In genomic region chr14:120003661-120004060, GRCm38 (mm10) we compare ENCODE assay signal across 31 mouse cellular contexts. TPM values are rescaled to one million over a fixed set of nuclear protein-coding genes. Genes with fewer than 3 reads are reported as not detected.
"Had no signal": no experiment of that assay in that cellular context is flagged by ENCODE, and none has a peak within 500 bp of the region (broad histone marks: within the 10 kb centered on the region; RNA-seq: fewer than 3 reads in every experiment).

No protein-coding gene starts in this region.

- H3K27me3 ChIP-seq: embryonic facial prominence, embryonic 12.5 days; embryonic facial prominence, embryonic 13.5 days; embryonic facial prominence, embryonic 15.5 days; forebrain, embryonic 12.5 days; forebrain, embryonic 13.5 days; forebrain, embryonic 15.5 days had no signal

- H3K36me3 ChIP-seq: embryonic facial prominence, embryonic 10.5 days; embryonic facial prominence, embryonic 12.5 days; embryonic facial prominence, embryonic 13.5 days; embryonic facial prominence, embryonic 15.5 days; forebrain, embryonic 10.5 days; forebrain, embryonic 12.5 days; forebrain, embryonic 15.5 days had no signal

- H3K27ac ChIP-seq: embryonic facial prominence, embryonic 10.5 days; embryonic facial prominence, embryonic 12.5 days; embryonic facial prominence, embryonic 13.5 days; embryonic facial prominence, embryonic 15.5 days; forebrain, embryonic 10.5 days; forebrain, embryonic 12.5 days; forebrain, embryonic 13.5 days; forebrain, embryonic 15.5 days; gastrocnemius, adult 2 months had no signal

- ATAC-seq: forebrain, embryonic 13.5 days; forebrain, embryonic 14.5 days; forebrain, embryonic 15.5 days; forebrain, embryonic 16.5 days; forebrain, postnatal 0 days had no signal

- H3K9me3 ChIP-seq: embryonic facial prominence, embryonic 10.5 days; embryonic facial prominence, embryonic 12.5 days; embryonic facial prominence, embryonic 13.5 days; embryonic facial prominence, embryonic 15.5 days; forebrain, embryonic 10.5 days; forebrain, embryonic 12.5 days; forebrain, embryonic 13.5 days; forebrain, embryonic 15.5 days had no signal

- DNase-seq: cerebellum, adult 18-20 months; cerebellum, adult 2 months; cerebellum, adult 8-10 months; cerebellum, adult 9-10 months; cerebellum, adult 9-11 months; cerebellum, postnatal 10 days; cerebellum, postnatal 14 days; cerebellum, postnatal 25 days; cerebellum, postnatal 36 days; embryo, embryonic 11 days; forebrain, postnatal 0 days; gastrocnemius, adult 2 months; gastrocnemius, postnatal 10 days; gastrocnemius, postnatal 14 days; gastrocnemius, postnatal 25 days; gastrocnemius, postnatal 36 days; heart, adult 11 months had no signal

- H3K4me2 ChIP-seq: embryonic facial prominence, embryonic 12.5 days; embryonic facial prominence, embryonic 13.5 days; embryonic facial prominence, embryonic 15.5 days; forebrain, embryonic 12.5 days; forebrain, embryonic 13.5 days; forebrain, embryonic 15.5 days had no signal

- H3K4me3 ChIP-seq: embryonic facial prominence, embryonic 10.5 days; embryonic facial prominence, embryonic 12.5 days; embryonic facial prominence, embryonic 13.5 days; embryonic facial prominence, embryonic 15.5 days; erythroblast, embryonic 14.5 days; forebrain, embryonic 10.5 days; forebrain, embryonic 12.5 days; forebrain, embryonic 13.5 days; forebrain, embryonic 15.5 days; gastrocnemius, adult 2 months had no signal

- H3K9ac ChIP-seq: embryonic facial prominence, embryonic 12.5 days; embryonic facial prominence, embryonic 13.5 days; embryonic facial prominence, embryonic 15.5 days; forebrain, embryonic 12.5 days; forebrain, embryonic 13.5 days; forebrain, embryonic 15.5 days; forebrain, postnatal 0 days had no signal

- H3K4me1 ChIP-seq: embryonic facial prominence, embryonic 10.5 days; embryonic facial prominence, embryonic 12.5 days; embryonic facial prominence, embryonic 13.5 days; embryonic facial prominence, embryonic 15.5 days; forebrain, embryonic 10.5 days; forebrain, embryonic 12.5 days; forebrain, embryonic 13.5 days; forebrain, embryonic 15.5 days had no signal

RNA-seq across cellular contexts. Expression of gene Oxgr1, which starts 38.6 kb away (rescaled TPM):
- polyA plus RNA-seq: embryonic facial prominence, embryonic 10.5 days; embryonic facial prominence, embryonic 11.5 days; embryonic facial prominence, embryonic 12.5 days; embryonic facial prominence, embryonic 13.5 days; embryonic facial prominence, embryonic 14.5 days; embryonic facial prominence, embryonic 15.5 days; erythroblast, embryonic 14.5 days; forebrain, embryonic 10.5 days; forebrain, embryonic 11.5 days; forebrain, embryonic 12.5 days; forebrain, embryonic 13.5 days; forebrain, embryonic 14.5 days; forebrain, embryonic 15.5 days had no signal
